Mouse (Mus musculus) kidney, postnatal 4 days (tissue): ENCODE measurements around the gene Evx1.

Source experiments
- DNase-seq, 2 experiments: peaks; one replicate each; pipeline ENCODE4 v3.0.0; 2021; ENCODE audit warnings: mixed read lengths in 2 of 2

Evx1 gene

GRCm38 (mm10) chr6:52291021-52291860, 22.1 kb upstream of the Evx1 start:
- DNase-seq: peak; percentile 50 to 63

GRCm38 (mm10) chr6:52292328-52292727, 21.0 kb upstream of the Evx1 start:
- DNase-seq: no peak

- DNase-seq: no peak
Measured at GRCm38 (mm10) chr6:52294616-52295015, 18.7 kb upstream of the Evx1 start.

GRCm38 (mm10) chr6:52298511-52298910, 14.8 kb upstream of the Evx1 start:
- no peak for DNase-seq

GRCm38 (mm10) chr6:52300806-52301205, 12.5 kb upstream of the Evx1 start:
- no peak for DNase-seq

GRCm38 (mm10) chr6:52303426-52303825, 9.9 kb upstream of the Evx1 start:
- DNase-seq: no peak

GRCm38 (mm10) chr6:52305877-52306389, 7.4 kb upstream of the Evx1 start:
- peak; percentile 79 to 86 for DNase-seq

GRCm38 (mm10) chr6:52309766-52310165, 3.5 kb upstream of the Evx1 start:
- DNase-seq: no peak

GRCm38 (mm10) chr6:52310366-52310765, 2.9 kb upstream of the Evx1 start:
- peak in 1 of 2 experiments; percentile 52 for DNase-seq

GRCm38 (mm10) chr6:52311661-52312557, 1.4 kb upstream of the Evx1 start:
- peak in 1 of 2 experiments; percentile 25 for DNase-seq

GRCm38 (mm10) chr6:52312558-52312915, 761 bp upstream of the Evx1 start:
- DNase-seq: no peak

- DNase-seq: peak in 1 of 2 experiments; percentile 30
Measured at GRCm38 (mm10) chr6:52314304-52315100, 1.2 kb downstream of the Evx1 start.

GRCm38 (mm10) chr6:52315441-52316412, 2.4 kb downstream of the Evx1 start:
- DNase-seq: peak in 1 of 2 experiments; percentile 26

GRCm38 (mm10) chr6:52316413-52317184, 3.3 kb downstream of the Evx1 start:
- DNase-seq: peak in 1 of 2 experiments; percentile 37

- DNase-seq: no peak
Measured at GRCm38 (mm10) chr6:52317461-52318180, 4.3 kb downstream of the Evx1 start.

GRCm38 (mm10) chr6:52318271-52318670, 5.0 kb downstream of the Evx1 start:
- no peak for DNase-seq

GRCm38 (mm10) chr6:52319956-52320690, 6.8 kb downstream of the Evx1 start:
- peak in 1 of 2 experiments; percentile 12 for DNase-seq

GRCm38 (mm10) chr6:52320966-52321825, 7.9 kb downstream of the Evx1 start:
- DNase-seq: peak in 1 of 2 experiments; percentile 22
